Mouse (Mus musculus): ENCODE measurements around the gene Ugt1a6b.

The Ugt1a6b gene

GRCm38 (mm10) chr1:88226670-88227379, 123.8 kb downstream of the Ugt1a6b start, which contains the start of gene Mroh2a:
Gene Mroh2a, plus strand, starts transcription at chr1:88226986.
- DNase-seq, result no peak

GRCm38 (mm10) chr1:88227482-88227881, 124.4 kb downstream of the Ugt1a6b start:
- no peak for DNase-seq

- DNase-seq, result no peak
Measured at GRCm38 (mm10) chr1:88228121-88228520, 125.1 kb downstream of the Ugt1a6b start.

- no peak for DNase-seq
Measured at GRCm38 (mm10) chr1:88229566-88229965, 126.5 kb downstream of the Ugt1a6b start.

- DNase-seq, result no peak
Measured at GRCm38 (mm10) chr1:88229986-88230385, 126.9 kb downstream of the Ugt1a6b start.

GRCm38 (mm10) chr1:88230421-88230820, 127.4 kb downstream of the Ugt1a6b start:
- no peak for DNase-seq

GRCm38 (mm10) chr1:88230981-88231802, 128.1 kb downstream of the Ugt1a6b start:
- no peak for DNase-seq

- no peak for DNase-seq
Measured at GRCm38 (mm10) chr1:88231803-88232499, 128.9 kb downstream of the Ugt1a6b start.

- no peak for DNase-seq
Measured at GRCm38 (mm10) chr1:88232664-88233380, 129.8 kb downstream of the Ugt1a6b start.

GRCm38 (mm10) chr1:88233421-88234247, 130.6 kb downstream of the Ugt1a6b start:
- no peak for DNase-seq

GRCm38 (mm10) chr1:88234248-88234610, 131.2 kb downstream of the Ugt1a6b start:
- DNase-seq, result no peak

- no peak for DNase-seq
Measured at GRCm38 (mm10) chr1:88234646-88235045, 131.6 kb downstream of the Ugt1a6b start.

GRCm38 (mm10) chr1:88235046-88235893, 132.2 kb downstream of the Ugt1a6b start:
- no peak for DNase-seq

- peak; percentile 95 for DNase-seq
Measured at GRCm38 (mm10) chr1:88235894-88236415, 132.9 kb downstream of the Ugt1a6b start.

GRCm38 (mm10) chr1:88237311-88237710, 134.3 kb downstream of the Ugt1a6b start:
- DNase-seq, result no peak

- DNase-seq, result no peak
Measured at GRCm38 (mm10) chr1:88238771-88239170, 135.7 kb downstream of the Ugt1a6b start.

- no peak for DNase-seq
Measured at GRCm38 (mm10) chr1:88240072-88240471, 137.0 kb downstream of the Ugt1a6b start.

GRCm38 (mm10) chr1:88240579-88240978, 137.5 kb downstream of the Ugt1a6b start:
- no peak for DNase-seq

GRCm38 (mm10) chr1:88243861-88244260, 140.8 kb downstream of the Ugt1a6b start:
- no peak for DNase-seq

- no peak for DNase-seq
Measured at GRCm38 (mm10) chr1:88245881-88246280, 142.8 kb downstream of the Ugt1a6b start.

- DNase-seq, result no peak
Measured at GRCm38 (mm10) chr1:88246386-88246785, 143.3 kb downstream of the Ugt1a6b start.

All from kidney, adult 9 months (tissue).